Mouse (Mus musculus): ENCODE measurements around the gene Olfr55.
"Not testable (repeated sequence)": the region's sequence is repeated elsewhere in the genome, so short reads cannot be mapped to it uniquely, and the experiment has no call there.

Olfr55 gene

GRCm38 (mm10) chr17:33168147-33168546, at the start of gene Olfr55:
Olfr55 (plus strand) TSS chr17:33168447.
- DNase-seq (ENCODE audit: low spot score in 2 of 2): not testable (repeated sequence)

GRCm38 (mm10) chr17:33124546-33124945, 43.7 kb upstream of the Olfr55 start:
- DNase-seq (ENCODE audit: low spot score in 2 of 2): no peak

GRCm38 (mm10) chr17:33126257-33126656, 42.0 kb upstream of the Olfr55 start:
- DNase-seq (ENCODE audit: low spot score in 2 of 2): no peak

- DNase-seq (ENCODE audit: low spot score in 2 of 2): no peak
Measured at GRCm38 (mm10) chr17:33139261-33139820, 28.9 kb upstream of the Olfr55 start, which contains the start of gene Morc2b. Morc2b (minus strand) TSS chr17:33139683.

GRCm38 (mm10) chr17:33191002-33191401, 22.8 kb downstream of the Olfr55 start, which contains the start of gene Olfr239:
Olfr239 (plus strand) TSS chr17:33191302.
- not testable (repeated sequence) for DNase-seq (ENCODE audit: low spot score in 2 of 2)

GRCm38 (mm10) chr17:33221590-33221989, 53.3 kb downstream of the Olfr55 start, which contains the start of gene Olfr1564:
Olfr1564 (minus strand) TSS chr17:33221690.
- no peak for DNase-seq (ENCODE audit: low spot score in 2 of 2)
